ENCODE assay signal across 18 mouse cellular contexts in the genomic region with DNA sequence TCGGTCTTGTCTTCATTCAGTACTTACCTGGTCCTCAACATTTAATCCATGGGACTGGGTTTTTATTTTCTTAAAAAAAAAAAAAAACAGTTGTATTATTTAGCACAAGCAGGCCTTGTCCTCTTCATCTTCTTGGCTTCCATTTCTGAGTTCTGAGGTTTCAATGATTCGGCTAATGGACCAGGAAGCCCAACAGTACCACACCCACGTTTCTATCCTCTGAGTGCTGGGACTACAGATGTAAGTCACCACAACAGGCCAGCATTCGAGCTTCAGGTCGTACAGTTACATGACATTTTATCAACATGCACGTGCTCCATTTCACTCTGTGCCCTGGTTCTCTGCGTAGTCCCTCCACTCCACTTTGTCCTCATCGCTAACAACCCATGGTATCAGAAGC.
DNase-seq lines count a peak whose midpoint lies in the region; ATAC-seq and TF ChIP-seq lines count a peak whose summit lies in the region.
"Had no signal": no experiment of that assay in that cellular context is flagged by ENCODE, and none has a peak within 500 bp of the region (broad histone marks: within the 10 kb centered on the region; RNA-seq: fewer than 3 reads in every experiment).

No protein-coding gene starts in this region.

- no peak overlapping the region for H3K4me3 ChIP-seq in gastrocnemius, adult 2 months
- no peak overlapping the region for H3K4me3 ChIP-seq in hindbrain, embryonic 15.5 days
- no peak overlapping the region for H3K4me3 ChIP-seq in hindbrain, embryonic 11.5 days (ENCODE audit: low read depth, low read length)
- H3K4me3 ChIP-seq in midbrain, embryonic 14.5 days (replicated peaks; ENCODE audit: low read depth, low read length): no peak overlapping the region
- no peak overlapping the region for H3K4me3 ChIP-seq in midbrain, embryonic 16.5 days (ENCODE audit: low read depth, low read length)
- H3K4me3 ChIP-seq: embryonic facial prominence, embryonic 13.5 days; heart, adult 2 months; hindbrain, embryonic 10.5 days had no signal

- 91% methylated on average over 8 of the region's 8 CpGs for WGBS in hindbrain, embryonic 15.5 days
- WGBS in hindbrain, embryonic 11.5 days: 94% methylated on average over 8 of the region's 8 CpGs
- WGBS in midbrain, embryonic 14.5 days: 91% methylated on average over 8 of the region's 8 CpGs
- 90% methylated on average over 8 of the region's 8 CpGs for WGBS in midbrain, embryonic 16.5 days

- H3K9me3 ChIP-seq in hindbrain, embryonic 15.5 days: no peaks in the 10 kb centered on the region
- no peaks in the 10 kb centered on the region for H3K9me3 ChIP-seq in hindbrain, embryonic 11.5 days (ENCODE audit: control insufficient read depth, low read length)
- H3K9me3 ChIP-seq in midbrain, embryonic 14.5 days (ENCODE audit: control insufficient read depth, low read length): no peaks in the 10 kb centered on the region
- H3K9me3 ChIP-seq in midbrain, embryonic 16.5 days (replicated peaks; ENCODE audit: control insufficient read depth, low read length, poor library complexity, severe bottlenecking): no peaks in the 10 kb centered on the region
- H3K9me3 ChIP-seq: embryonic facial prominence, embryonic 13.5 days; hindbrain, embryonic 10.5 days had no signal

- peaks cover 16% of the 10 kb centered on the region for H3K4me1 ChIP-seq in hindbrain, embryonic 15.5 days (replicated peaks)
- no peaks in the 10 kb centered on the region; the same call in 1 of the 2 replicates for H3K4me1 ChIP-seq in hindbrain, embryonic 11.5 days (replicated peaks; ENCODE audit: control insufficient read depth, insufficient read depth, low read length)
- H3K4me1 ChIP-seq in midbrain, embryonic 14.5 days (ENCODE audit: control insufficient read depth, insufficient read depth, low read length): peaks cover 22% of the 10 kb centered on the region
- H3K4me1 ChIP-seq in midbrain, embryonic 16.5 days (ENCODE audit: control insufficient read depth, insufficient read depth, low read length): peaks cover 15% of the 10 kb centered on the region

- H3K9ac ChIP-seq in hindbrain, embryonic 15.5 days: no peak overlapping the region
- H3K9ac ChIP-seq in hindbrain, embryonic 11.5 days (ENCODE audit: low read depth, low read length): no peak overlapping the region
- no peak overlapping the region for H3K9ac ChIP-seq in midbrain, embryonic 14.5 days (replicated peaks; ENCODE audit: low read length)
- no peak overlapping the region for H3K9ac ChIP-seq in midbrain, embryonic 16.5 days (ENCODE audit: low read depth, low read length)
- H3K9ac ChIP-seq: embryonic facial prominence, embryonic 13.5 days had no signal

- peak overlapping the region; percentile 92 for H3K27ac ChIP-seq in gastrocnemius, adult 2 months
- 0 out of 2 replicates have a peak overlapping the region, but pooled peaks have one; percentile 58 for H3K27ac ChIP-seq in hindbrain, embryonic 15.5 days (replicated peaks)
- no peak overlapping the region for H3K27ac ChIP-seq in hindbrain, embryonic 11.5 days (ENCODE audit: low read depth, low read length)
- peak overlapping the region; percentile 75; the same call in 1 of the 2 replicates for H3K27ac ChIP-seq in midbrain, embryonic 14.5 days (replicated peaks; ENCODE audit: low read depth, low read length)
- no peak overlapping the region; the same call in 1 of the 2 replicates for H3K27ac ChIP-seq in midbrain, embryonic 16.5 days (ENCODE audit: low read length)
- H3K27ac ChIP-seq: embryonic facial prominence, embryonic 13.5 days; hindbrain, embryonic 10.5 days had no signal

- no peak for ATAC-seq in hindbrain, embryonic 15.5 days (ENCODE audit: low FRiP score, low read depth)
- no peak for ATAC-seq in hindbrain, embryonic 11.5 days (ENCODE audit: low FRiP score)
- ATAC-seq in midbrain, embryonic 14.5 days (ENCODE audit: low FRiP score, low TSS enrichment): no peak
- ATAC-seq in midbrain, embryonic 16.5 days: no peak
- ATAC-seq: CD4-positive, CD25-positive, alpha-beta regulatory T cell, adult 4 months; inflammation-experienced regulatory T-cells, adult 6 months; intestine, postnatal 0 days had no signal

- no peaks in the 10 kb centered on the region for H3K36me3 ChIP-seq in hindbrain, embryonic 15.5 days
- H3K36me3 ChIP-seq in hindbrain, embryonic 11.5 days (ENCODE audit: control insufficient read depth, insufficient read depth, low read length): no peaks in the 10 kb centered on the region
- no peaks in the 10 kb centered on the region for H3K36me3 ChIP-seq in midbrain, embryonic 14.5 days (ENCODE audit: control insufficient read depth, insufficient read depth, low read length)
- H3K36me3 ChIP-seq in midbrain, embryonic 16.5 days (ENCODE audit: control insufficient read depth, insufficient read depth, low read length): no peaks in the 10 kb centered on the region
- H3K36me3 ChIP-seq: embryonic facial prominence, embryonic 13.5 days; hindbrain, embryonic 10.5 days had no signal

- no peak overlapping the region for H3K4me2 ChIP-seq in hindbrain, embryonic 15.5 days
- no peak overlapping the region for H3K4me2 ChIP-seq in hindbrain, embryonic 11.5 days (replicated peaks; ENCODE audit: low read depth, low read length)
- no peak overlapping the region for H3K4me2 ChIP-seq in midbrain, embryonic 14.5 days (ENCODE audit: low read length)
- H3K4me2 ChIP-seq in midbrain, embryonic 16.5 days (ENCODE audit: low read length): no peak overlapping the region
- H3K4me2 ChIP-seq: embryonic facial prominence, embryonic 13.5 days; heart, embryonic 11.5 days had no signal

- peak; percentile 13 for DNase-seq in cerebellum, adult 11-12 months
- DNase-seq in cerebellum, postnatal 36 days: no peak
- DNase-seq in gastrocnemius, adult 2 months: no peak
- no peak for DNase-seq in gastrocnemius, adult 8-10 months (ENCODE audit: low spot score in 2 of 2)
- no peak for DNase-seq in hindbrain, embryonic 11.5 days (ENCODE audit: low spot score)
- DNase-seq in midbrain, embryonic 14.5 days: no peak
- DNase-seq: adrenal gland, postnatal 10 days; B cell, adult 2 months; gastrocnemius, postnatal 10 days had no signal

- no peaks in the 10 kb centered on the region for H3K27me3 ChIP-seq in hindbrain, embryonic 15.5 days
- no peaks in the 10 kb centered on the region for H3K27me3 ChIP-seq in hindbrain, embryonic 11.5 days (ENCODE audit: control insufficient read depth, insufficient read depth, low read length)
- H3K27me3 ChIP-seq in midbrain, embryonic 14.5 days (ENCODE audit: control insufficient read depth, insufficient read depth, low read length): no peaks in the 10 kb centered on the region
- H3K27me3 ChIP-seq in midbrain, embryonic 16.5 days (ENCODE audit: control insufficient read depth, insufficient read depth, low read depth, low read length): no peaks in the 10 kb centered on the region
- H3K27me3 ChIP-seq: embryonic facial prominence, embryonic 13.5 days had no signal

- no peak for TF ChIP-seq CTCF in gastrocnemius, adult 2 months (IDR thresholded peaks at IDR 0.05)

- intact Hi-C loops in gastrocnemius, adult 2 months (cut with DNase I): loop anchor here (5.0 kb wide), 1 partner anchor 52 kb away; no protein-coding TSS in a partner anchor

Comparison
In these comparisons a context has a peak if more than half of its experiments do, and no peak if none do; other contexts are left out.
1. H3K27ac ChIP-seq: peak in gastrocnemius, adult 2 months (single experiment), hindbrain, embryonic 15.5 days (single experiment) and midbrain, embryonic 14.5 days (single experiment); none in hindbrain, embryonic 11.5 days (single experiment) and midbrain, embryonic 16.5 days (single experiment).